Mouse (Mus musculus) liver, adult 2 months (tissue): ENCODE data around the gene Golga4.

Source experiments
- CTCF ChIP-seq: fragments of 200-500 bp; IDR thresholded peaks from 2 replicates; pipeline ENCODE4 v1.5.1; 2011; ENCODE audit warnings: low read depth, low read length, control low read depth
- POLR2A ChIP-seq: fragments of 200-500 bp; IDR thresholded peaks from 2 replicates; pipeline ENCODE4 v1.6.1; 2011; ENCODE audit warnings: low read length, control low read depth; ENCODE audit not compliant: insufficient read depth; ENCODE audit errors: extremely low read depth

DNA sequence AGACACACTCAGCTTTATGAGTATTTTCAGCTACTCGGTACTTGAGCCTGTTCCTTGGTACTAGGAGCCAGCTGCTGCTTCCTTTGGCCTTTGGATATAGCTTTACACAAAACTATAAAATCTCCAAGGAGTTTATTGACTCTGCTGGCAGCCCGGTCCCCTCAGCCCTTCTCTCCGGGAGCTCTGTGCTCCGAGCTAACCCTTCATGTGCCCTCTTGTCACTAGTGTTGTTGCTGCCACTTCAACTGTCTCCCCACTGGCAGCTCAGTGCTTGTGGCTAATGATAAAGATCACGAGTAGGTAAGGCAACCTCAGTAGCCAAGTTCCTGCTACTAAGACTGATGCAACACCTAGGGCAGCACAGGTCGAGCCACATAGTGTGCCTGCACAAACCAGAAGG lies 24.6 kb downstream of the Golga4 start:
- TF ChIP-seq CTCF: no peak
- TF ChIP-seq POLR2A: no peak
